Mouse (Mus musculus) megakaryocyte, embryonic 14.5 days (primary cell): Measurements from ENCODE around the gene Myadml2.

Experiments
- FLI1 ChIP-seq: IDR thresholded peaks from 2 replicates; pipeline ENCODE4 v1.6.1; 2012; ENCODE audit warnings: low read length, inconsistent platforms, mixed read lengths
- GATA1 ChIP-seq: IDR thresholded peaks from 3 replicates; pipeline ENCODE4 v1.6.1; 2012; ENCODE audit warnings: mixed read lengths, low read length, inconsistent platforms, borderline replicate concordance

DNA sequence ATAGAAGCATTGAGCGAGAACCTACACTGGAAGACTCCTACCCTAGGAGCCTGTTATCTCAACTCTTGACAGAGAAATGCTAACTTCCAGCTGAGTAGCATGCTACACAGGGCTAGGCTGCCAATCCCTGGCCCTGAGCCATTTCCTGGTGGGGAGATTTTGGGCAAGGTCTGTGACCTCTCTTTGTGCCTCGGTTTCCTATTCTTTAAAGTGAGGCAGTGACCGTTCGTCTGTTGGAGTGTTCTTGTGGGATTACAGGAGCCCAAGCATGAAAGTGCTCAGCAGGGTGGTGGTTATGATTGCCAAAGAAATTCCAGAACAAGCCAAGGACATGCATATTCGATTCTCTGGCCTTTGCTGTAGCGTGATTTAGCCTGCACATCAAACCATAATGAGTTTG is 14.8 kb upstream of the Myadml2 start:
- TF ChIP-seq GATA1 (no peak), FLI1 (no peak)
